Mouse (Mus musculus) MEL (cell line): ENCODE results near the gene Pik3ca.

ENCODE experiments used
- CTCF ChIP-seq, 3 experiments: IDR thresholded peaks in 2 of 3; conservative IDR thresholded peaks in 1 of 3; 2 replicates each; pipeline ENCODE4 v1.5.1; 2011 to 2012; ENCODE audit warnings: low read length in 3 of 3, low read depth in 2 of 3, mild to moderate bottlenecking in 2 of 3, improper control_type of control experiment in 1 of 3, inconsistent platforms in 1 of 3, mixed read lengths in 1 of 3, moderate library complexity in 1 of 3; ENCODE audit not compliant: control insufficient read depth in 1 of 3, insufficient read depth in 1 of 3, poor library complexity in 1 of 3, severe bottlenecking in 1 of 3
- E2F4 ChIP-seq: IDR thresholded peaks from 2 replicates; pipeline ENCODE4 v1.6.1; 2011; ENCODE audit warnings: low read depth, low read length, improper control_type of control experiment, borderline replicate concordance
- EP300 ChIP-seq, 2 experiments: IDR thresholded peaks; 2 replicates each; pipeline ENCODE4 v1.6.1; 2011; ENCODE audit warnings: improper control_type of control experiment in 2 of 2, low read length in 2 of 2, low read depth in 1 of 2, mild to moderate bottlenecking in 1 of 2
- ETS1 ChIP-seq: IDR thresholded peaks from 2 replicates; pipeline ENCODE4 v1.6.1; 2012; ENCODE audit warnings: low read depth, mild to moderate bottlenecking, inconsistent platforms, low read length, improper control_type of control experiment, moderate library complexity
- GATA1 ChIP-seq: IDR thresholded peaks from 2 replicates; pipeline ENCODE4 v1.6.1; 2011; ENCODE audit warnings: low read depth, low read length, improper control_type of control experiment
- MAZ ChIP-seq: IDR thresholded peaks from 2 replicates; pipeline ENCODE4 v1.6.1; 2012; ENCODE audit warnings: low read depth, mild to moderate bottlenecking, inconsistent platforms, low read length, improper control_type of control experiment
- MYB ChIP-seq: IDR thresholded peaks from 2 replicates; pipeline ENCODE4 v1.6.1; 2011; ENCODE audit warnings: mild to moderate bottlenecking, low read depth, low read length, improper control_type of control experiment
- POLR2A ChIP-seq, 2 experiments: IDR thresholded peaks; 2 replicates each; pipeline ENCODE4 v1.6.1; 2011 to 2012; ENCODE audit warnings: low read length in 2 of 2, mild to moderate bottlenecking in 2 of 2, control low read depth in 1 of 2, improper control_type of control experiment in 1 of 2, low read depth in 1 of 2, moderate library complexity in 1 of 2; ENCODE audit not compliant: control insufficient read depth in 1 of 2, insufficient read depth in 1 of 2, poor library complexity in 1 of 2
- RCOR1 ChIP-seq: IDR thresholded peaks from 2 replicates; pipeline ENCODE4 v1.6.1; 2012; ENCODE audit warnings: low read depth, mild to moderate bottlenecking, inconsistent platforms, low read length, improper control_type of control experiment
- USF1 ChIP-seq: IDR thresholded peaks from 2 replicates; pipeline ENCODE4 v1.6.1; 2014; ENCODE audit warnings: low read depth, mild to moderate bottlenecking, inconsistent platforms, low read length, improper control_type of control experiment, moderate library complexity

- TF ChIP-seq USF1 = no peak
- TF ChIP-seq POLR2A (IDR thresholded peaks at IDR 0.05; ENCODE audit: control insufficient read depth in 1 of 2, insufficient read depth in 1 of 2, low read depth in 1 of 2, low read length in 2 of 2, poor library complexity in 1 of 2) = no peak
- TF ChIP-seq CTCF (IDR thresholded peaks at IDR 0.05 in 2 of 3, conservative IDR thresholded peaks at IDR 0.05 in 1 of 3; ENCODE audit: control insufficient read depth in 1 of 3, insufficient read depth in 1 of 3, low read depth in 2 of 3, low read length in 3 of 3, poor library complexity in 1 of 3, severe bottlenecking in 1 of 3) = peak in 1 of 3 experiments; percentile 3; a peak in 1 of 6 replicates
- TF ChIP-seq MAZ = no peak
- 0 out of 4 replicates have a peak, but pooled peaks of 1 of the 2 experiments have one; percentile 13 for TF ChIP-seq EP300 (IDR thresholded peaks at IDR 0.05; ENCODE audit: low read depth in 1 of 2, low read length in 2 of 2)
- TF ChIP-seq MYB = no peak
- TF ChIP-seq GATA1 = no peak
- no peak for TF ChIP-seq RCOR1
- TF ChIP-seq E2F4 = no peak
- no peak for TF ChIP-seq ETS1
Observed at GRCm38 (mm10) chr3:32395771-32396551, 1.5 kb upstream of the Pik3ca start.
